Mouse (Mus musculus): Measurements from ENCODE around the gene Prickle1.

DNA sequence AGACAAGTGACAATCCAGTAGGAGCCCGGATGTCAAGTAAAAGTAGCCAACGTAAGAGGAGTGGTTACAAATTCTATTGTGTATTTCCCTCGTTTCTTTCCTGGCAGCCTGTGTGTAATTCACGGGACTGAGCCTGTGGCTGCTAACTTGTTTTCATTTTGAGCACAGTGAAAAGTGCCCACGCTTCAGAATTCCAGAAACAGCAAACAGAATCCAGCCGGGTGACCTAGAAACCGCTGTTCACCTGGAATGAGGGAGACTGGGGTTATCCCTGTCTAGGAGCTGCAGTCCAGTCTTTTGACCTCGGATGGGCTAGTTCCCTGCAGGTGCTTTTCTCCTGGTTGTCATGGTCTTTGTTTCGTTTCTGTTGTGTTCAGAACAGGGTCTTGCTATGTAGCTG lies 80.4 kb downstream of the Prickle1 start:
- TF ChIP-seq POLR2A (IDR thresholded peaks at IDR 0.05; ENCODE audit: insufficient read length, low read depth), result no peak
- TF ChIP-seq USF1 (IDR thresholded peaks at IDR 0.05; ENCODE audit: low read depth), result no peak
- no peak for TF ChIP-seq MAX (IDR thresholded peaks at IDR 0.05; ENCODE audit: low read depth)
- no peak for TF ChIP-seq TCF3 (IDR thresholded peaks at IDR 0.05; ENCODE audit: insufficient read length, low read depth)
- no peak for TF ChIP-seq E2F4 (IDR thresholded peaks at IDR 0.05; ENCODE audit: insufficient read depth)
- TF ChIP-seq TCF12 (IDR thresholded peaks at IDR 0.05; ENCODE audit: insufficient read depth, poor library complexity, severe bottlenecking), result no peak
- no peak for TF ChIP-seq MYOD1 (IDR thresholded peaks at IDR 0.05; ENCODE audit: control insufficient read depth in 1 of 3, insufficient read length in 2 of 3, low read depth in 2 of 3)
- TF ChIP-seq POLR2AphosphoS2 (IDR thresholded peaks at IDR 0.05; ENCODE audit: insufficient read length, low read depth), result no peak
- TF ChIP-seq REST (IDR thresholded peaks at IDR 0.05; ENCODE audit: insufficient read depth, insufficient read length), result no peak
- no peak for TF ChIP-seq MYOG (IDR thresholded peaks at IDR 0.05; ENCODE audit: control insufficient read depth in 1 of 3, insufficient read depth in 1 of 3, insufficient read length in 2 of 3, low read depth in 2 of 3)
